Mouse (Mus musculus): Measurements from ENCODE around the gene Gramd1b. TPM values are rescaled to one million over a fixed set of nuclear protein-coding genes. Genes with fewer than 3 reads are reported as not detected.

The Gramd1b gene
- polyA plus RNA-seq, 1 experiment from 2014 or later: 3.0 TPM

- peaks cover 26% of the 10 kb centered on the region for H3K36me3 ChIP-seq
- no peaks in the 10 kb centered on the region for H3K9me3 ChIP-seq
- H3K27me3 ChIP-seq: no peaks in the 10 kb centered on the region
- H3K4me2 ChIP-seq (replicated peaks): no peak overlapping the region
- H3K9ac ChIP-seq: no peak overlapping the region
- H3K4me1 ChIP-seq: no peaks in the 10 kb centered on the region
- H3K27ac ChIP-seq: no peak overlapping the region
- H3K4me3 ChIP-seq: no peak overlapping the region
- ATAC-seq (ENCODE audit: low FRiP score, low read depth): no peak; the same call in 1 of the 2 replicates
- WGBS: 89% methylated on average over 15 of the region's 15 CpGs
Measured at GRCm38 (mm10) chr9:40300018-40300989, 230.9 kb downstream of the Gramd1b start.

- Histone ChIP-seq H3K36me3 (peaks cover 26% of the 10 kb centered on the region), H3K9me3 (no peaks in the 10 kb centered on the region), H3K4me1 (no peaks in the 10 kb centered on the region), H3K4me2 (replicated peaks) (no peak overlapping the region), H3K9ac (no peak overlapping the region), H3K27me3 (no peaks in the 10 kb centered on the region), H3K4me3 (no peak overlapping the region), H3K27ac (no peak overlapping the region)
- 95% methylated on average over 7 of the region's 7 CpGs for WGBS
- ATAC-seq (ENCODE audit: low FRiP score, low read depth): no peak
Measured at GRCm38 (mm10) chr9:40299323-40299722, 231.9 kb downstream of the Gramd1b start.

GRCm38 (mm10) chr9:40297969-40298368, 233.2 kb downstream of the Gramd1b start:
- no peak overlapping the region for H3K4me2 ChIP-seq (replicated peaks)
- ATAC-seq (ENCODE audit: low FRiP score, low read depth): no peak
- 94% methylated on average over 9 of the region's 9 CpGs for WGBS
- H3K9me3 ChIP-seq: no peaks in the 10 kb centered on the region
- no peaks in the 10 kb centered on the region for H3K27me3 ChIP-seq
- H3K9ac ChIP-seq: no peak overlapping the region
- no peaks in the 10 kb centered on the region for H3K4me1 ChIP-seq
- H3K36me3 ChIP-seq: peaks cover 36% of the 10 kb centered on the region
- H3K27ac ChIP-seq: no peak overlapping the region
- H3K4me3 ChIP-seq: no peak overlapping the region

GRCm38 (mm10) chr9:40296251-40296650, 234.9 kb downstream of the Gramd1b start:
- no peaks in the 10 kb centered on the region for H3K9me3 ChIP-seq
- ATAC-seq (ENCODE audit: low FRiP score, low read depth): no peak
- 89% methylated on average over 5 of the region's 5 CpGs for WGBS
- H3K36me3 ChIP-seq: peaks cover 29% of the 10 kb centered on the region
- H3K4me2 ChIP-seq (replicated peaks): no peak overlapping the region
- no peak overlapping the region for H3K27ac ChIP-seq
- H3K4me1 ChIP-seq: 0 out of 2 replicates have a peak, but pooled peaks cover 2% of the 10 kb centered on the region
- H3K4me3 ChIP-seq: no peak overlapping the region
- no peaks in the 10 kb centered on the region for H3K27me3 ChIP-seq
- no peak overlapping the region for H3K9ac ChIP-seq

GRCm38 (mm10) chr9:40294866-40295265, 236.3 kb downstream of the Gramd1b start:
- Histone ChIP-seq H3K4me3 (no peak overlapping the region), H3K9me3 (no peaks in the 10 kb centered on the region), H3K27ac (no peak overlapping the region), H3K36me3 (peaks cover 26% of the 10 kb centered on the region), H3K4me2 (replicated peaks) (no peak overlapping the region), H3K27me3 (no peaks in the 10 kb centered on the region), H3K9ac (no peak overlapping the region), H3K4me1 (0 out of 2 replicates have a peak, but pooled peaks cover 2% of the 10 kb centered on the region)
- 91% methylated on average over 1 of the region's 1 CpGs for WGBS
- ATAC-seq (ENCODE audit: low FRiP score, low read depth): no peak

GRCm38 (mm10) chr9:40294210-40294609, 237.0 kb downstream of the Gramd1b start:
- no peak overlapping the region for H3K9ac ChIP-seq
- H3K4me2 ChIP-seq (replicated peaks): no peak overlapping the region
- H3K4me3 ChIP-seq: no peak overlapping the region
- no peak overlapping the region for H3K27ac ChIP-seq
- WGBS: 95% methylated on average over 5 of the region's 5 CpGs
- H3K9me3 ChIP-seq: no peaks in the 10 kb centered on the region
- no peaks in the 10 kb centered on the region for H3K27me3 ChIP-seq
- peaks cover 21% of the 10 kb centered on the region for H3K36me3 ChIP-seq
- 0 out of 2 replicates have a peak, but pooled peaks cover 2% of the 10 kb centered on the region for H3K4me1 ChIP-seq
- no peak for ATAC-seq (ENCODE audit: low FRiP score, low read depth)

GRCm38 (mm10) chr9:40293740-40294139, 237.4 kb downstream of the Gramd1b start:
- ATAC-seq (ENCODE audit: low FRiP score, low read depth): no peak
- Histone ChIP-seq H3K4me3 (no peak overlapping the region), H3K4me2 (replicated peaks) (no peak overlapping the region), H3K27me3 (no peaks in the 10 kb centered on the region), H3K36me3 (peaks cover 18% of the 10 kb centered on the region), H3K4me1 (0 out of 2 replicates have a peak, but pooled peaks cover 2% of the 10 kb centered on the region), H3K27ac (no peak overlapping the region), H3K9ac (no peak overlapping the region), H3K9me3 (no peaks in the 10 kb centered on the region)
- WGBS: 90% methylated on average over 5 of the region's 5 CpGs

- Histone ChIP-seq H3K9ac (no peak overlapping the region), H3K36me3 (peaks cover 15% of the 10 kb centered on the region), H3K4me3 (no peak overlapping the region), H3K27ac (no peak overlapping the region), H3K4me2 (replicated peaks) (no peak overlapping the region), H3K4me1 (0 out of 2 replicates have a peak, but pooled peaks cover 2% of the 10 kb centered on the region), H3K27me3 (no peaks in the 10 kb centered on the region), H3K9me3 (no peaks in the 10 kb centered on the region)
- no peak for ATAC-seq (ENCODE audit: low FRiP score, low read depth)
- 92% methylated on average over 8 of the region's 8 CpGs for WGBS
Measured at GRCm38 (mm10) chr9:40293286-40293685, 237.9 kb downstream of the Gramd1b start.

- 85% methylated on average over 4 of the region's 4 CpGs for WGBS
- no peak overlapping the region for H3K27ac ChIP-seq
Measured at GRCm38 (mm10) chr9:40292475-40292874, 238.7 kb downstream of the Gramd1b start.

GRCm38 (mm10) chr9:40282968-40283367, 248.2 kb downstream of the Gramd1b start:
- Histone ChIP-seq H3K27me3 (no peaks in the 10 kb centered on the region), H3K9ac (no peak overlapping the region), H3K36me3 (no peaks in the 10 kb centered on the region), H3K27ac (no peak overlapping the region), H3K4me2 (replicated peaks) (no peak overlapping the region), H3K9me3 (no peaks in the 10 kb centered on the region), H3K4me1 (no peaks in the 10 kb centered on the region), H3K4me3 (no peak overlapping the region)
- 54% methylated on average over 7 of the region's 7 CpGs for WGBS
- ATAC-seq (ENCODE audit: low FRiP score, low read depth): no peak; the same call in 1 of the 2 replicates

More at GRCm38 (mm10) chr9:40292475-40292874, 238.7 kb downstream of the Gramd1b start:
- Histone ChIP-seq H3K4me1 (0 out of 2 replicates have a peak, but pooled peaks cover 2% of the 10 kb centered on the region), H3K4me2 (replicated peaks) (no peak overlapping the region), H3K36me3 (peaks cover 14% of the 10 kb centered on the region), H3K4me3 (no peak overlapping the region), H3K27me3 (no peaks in the 10 kb centered on the region), H3K9me3 (no peaks in the 10 kb centered on the region), H3K9ac (no peak overlapping the region)
- ATAC-seq (ENCODE audit: low FRiP score, low read depth): no peak

- Histone ChIP-seq H3K4me2 (replicated peaks) (no peak overlapping the region), H3K27me3 (no peaks in the 10 kb centered on the region), H3K9me3 (no peaks in the 10 kb centered on the region), H3K4me3 (no peak overlapping the region), H3K27ac (no peak overlapping the region), H3K4me1 (no peaks in the 10 kb centered on the region), H3K9ac (no peak overlapping the region), H3K36me3 (no peaks in the 10 kb centered on the region)
- no peak for ATAC-seq (ENCODE audit: low FRiP score, low read depth)
- 91% methylated on average over 7 of the region's 7 CpGs for whole genome bisulfite sequencing
Measured at GRCm38 (mm10) chr9:40279438-40279837, 251.7 kb downstream of the Gramd1b start.

- ATAC-seq (ENCODE audit: low FRiP score, low read depth): no peak
- no peaks in the 10 kb centered on the region for H3K9me3 ChIP-seq
- H3K9ac ChIP-seq: no peak overlapping the region
- 74% methylated on average over 3 of the region's 3 CpGs for WGBS
- H3K36me3 ChIP-seq: no peaks in the 10 kb centered on the region
- no peak overlapping the region for H3K27ac ChIP-seq
- H3K4me2 ChIP-seq (replicated peaks): no peak overlapping the region
- H3K27me3 ChIP-seq: no peaks in the 10 kb centered on the region
- no peaks in the 10 kb centered on the region for H3K4me1 ChIP-seq
- no peak overlapping the region for H3K4me3 ChIP-seq
Measured at GRCm38 (mm10) chr9:40277671-40278070, 253.5 kb downstream of the Gramd1b start.
